Mouse (Mus musculus) intestine, embryonic 14.5 days (tissue): Measurements from ENCODE around the gene Nol9. TPM values are rescaled to one million over a fixed set of nuclear protein-coding genes. Genes with fewer than 3 reads are reported as not detected.

Experiments used
- ATAC-seq: fragments of 200-750 bp; cut with Nextera tagmentation; replicated peaks from 2 replicates; pipeline ENCODE4 v1.8.0; 2017; ENCODE audit warnings: low read depth, moderate number of reproducible peaks, moderate TSS enrichment, moderate library complexity; ENCODE audit not compliant: low FRiP score, low TSS enrichment
- DNase-seq: peaks from one replicate; pipeline ENCODE4 v3.0.0-alpha.2; 2018; ENCODE audit warnings: low spot score
- H3K27ac ChIP-seq: fragments of 300-500 bp; sonication (generic); 2 replicates; pipeline ENCODE4 v1.5.1; 2014; ENCODE audit warnings: low read depth, mild to moderate bottlenecking, control low read depth
- H3K27me3 ChIP-seq: fragments of 300-500 bp; sonication (generic); replicated peaks from 2 replicates; pipeline ENCODE4 v1.6.1; 2014; ENCODE audit warnings: low read length, control low read depth; ENCODE audit not compliant: control insufficient read depth, insufficient read depth
- H3K36me3 ChIP-seq: fragments of 300-500 bp; sonication (generic); 2 replicates; pipeline ENCODE4 v1.6.1; 2014; ENCODE audit warnings: low read length, control low read depth; ENCODE audit not compliant: control insufficient read depth, insufficient read depth
- H3K4me1 ChIP-seq: fragments of 300-500 bp; sonication (generic); replicated peaks from 2 replicates; pipeline ENCODE4 v1.6.1; 2014; ENCODE audit warnings: low read length, control low read depth, mixed read lengths; ENCODE audit not compliant: control insufficient read depth, insufficient read depth
- H3K4me2 ChIP-seq: fragments of 300-500 bp; sonication (generic); 2 replicates; pipeline ENCODE4 v1.6.1; 2014; ENCODE audit warnings: low read length
- H3K4me3 ChIP-seq: fragments of 300-500 bp; sonication (generic); 2 replicates; pipeline ENCODE4 v1.5.1; 2014; ENCODE audit warnings: low read depth, low read length, control low read depth, mixed read lengths
- H3K9ac ChIP-seq: fragments of 300-500 bp; sonication (generic); 2 replicates; pipeline ENCODE4 v1.6.1; 2014; ENCODE audit warnings: mild to moderate bottlenecking, low read length
- H3K9me3 ChIP-seq: fragments of 300-500 bp; sonication (generic); 2 replicates; pipeline ENCODE4 v1.6.1; 2016; ENCODE audit warnings: low read length, control low read depth; ENCODE audit not compliant: control insufficient read depth
- WGBS: fragments of 180-500 bp; shearing (Covaris S2); extraction: QIAGEN DNeasy Blood & Tissue Kit; methylation state at CpG from one replicate; pipeline ENCODE4 v1.1.7; 2014; 5-methylcytosine and 5-hydroxymethylcytosine counted together
- polyA plus RNA-seq: library from polyadenylated mRNA; unstranded; fragments of >200 nt; fragmentation: Nextera tagmentation; extraction: Ambion mirVana; gene quantifications from 2 replicates; pipeline ENCODE4 v1.2.1, GENCODE M21; 2014

Gene Nol9
- polyA plus RNA-seq, 1 experiment from 2014 or later = 36.0 TPM

GRCm38 (mm10) chr4:152087211-152088081 is 48.3 kb downstream of the Nol9 start:
- peak; percentile 59 for DNase-seq
- peak overlapping the region; percentile 6; the same call in 1 of the 2 replicates for H3K27ac ChIP-seq
- peak overlapping the region; percentile 65 for H3K4me2 ChIP-seq
- no peaks in the 10 kb centered on the region for H3K36me3 ChIP-seq
- H3K9ac ChIP-seq = peak overlapping the region; percentile 77
- H3K4me1 ChIP-seq = peaks cover 16% of the 10 kb centered on the region
- ATAC-seq = no peak
- no peaks in the 10 kb centered on the region for H3K9me3 ChIP-seq
- WGBS = 4% methylated on average over 12 of the region's 12 CpGs
- H3K4me3 ChIP-seq = peak overlapping the region; percentile 65
- H3K27me3 ChIP-seq = no peaks in the 10 kb centered on the region

- Histone ChIP-seq H3K4me2 (peak overlapping the region; percentile 65; the same call in 1 of the 2 replicates), H3K4me1 (peaks cover 16% of the 10 kb centered on the region), H3K9me3 (no peaks in the 10 kb centered on the region), H3K9ac (0 out of 2 replicates have a peak overlapping the region, but pooled peaks have one; percentile 10), H3K27ac (no peak overlapping the region), H3K36me3 (no peaks in the 10 kb centered on the region), H3K4me3 (peak overlapping the region; percentile 65; the same call in 1 of the 2 replicates), H3K27me3 (no peaks in the 10 kb centered on the region)
- ATAC-seq = no peak
- no peak for DNase-seq
- 58% methylated on average over 4 of the region's 4 CpGs for WGBS
Observed at GRCm38 (mm10) chr4:152088133-152088532, 49.0 kb downstream of the Nol9 start.

- H3K4me1 ChIP-seq = peaks cover 16% of the 10 kb centered on the region
- H3K4me2 ChIP-seq = 0 out of 2 replicates have a peak overlapping the region, but pooled peaks have one; percentile 65
- no peaks in the 10 kb centered on the region for H3K9me3 ChIP-seq
- H3K36me3 ChIP-seq = no peaks in the 10 kb centered on the region
- H3K27ac ChIP-seq = no peak overlapping the region
- WGBS = 51% methylated on average over 8 of the region's 8 CpGs
- no peak overlapping the region for H3K4me3 ChIP-seq
- no peak overlapping the region for H3K9ac ChIP-seq
- H3K27me3 ChIP-seq = no peaks in the 10 kb centered on the region
- no peak for DNase-seq
- ATAC-seq = no peak
Observed at GRCm38 (mm10) chr4:152088556-152089120, 49.5 kb downstream of the Nol9 start.

GRCm38 (mm10) chr4:152090191-152090590 is 51.1 kb downstream of the Nol9 start:
- Histone ChIP-seq H3K36me3 (no peaks in the 10 kb centered on the region), H3K4me3 (no peak overlapping the region), H3K27me3 (no peaks in the 10 kb centered on the region), H3K9ac (no peak overlapping the region), H3K9me3 (no peaks in the 10 kb centered on the region), H3K27ac (no peak overlapping the region), H3K4me1 (peaks cover 16% of the 10 kb centered on the region), H3K4me2 (no peak overlapping the region)
- ATAC-seq (no peak), DNase-seq (no peak)
- 85% methylated on average over 9 of the region's 9 CpGs for WGBS

- Histone ChIP-seq H3K4me2 (no peak overlapping the region), H3K27ac (no peak overlapping the region), H3K4me1 (peaks cover 7% of the 10 kb centered on the region), H3K4me3 (no peak overlapping the region), H3K9ac (no peak overlapping the region), H3K36me3 (no peaks in the 10 kb centered on the region), H3K9me3 (no peaks in the 10 kb centered on the region), H3K27me3 (no peaks in the 10 kb centered on the region)
- ATAC-seq = no peak
- WGBS = 58% methylated on average over 8 of the region's 8 CpGs
- no peak for DNase-seq
Observed at GRCm38 (mm10) chr4:152092751-152093293, 53.7 kb downstream of the Nol9 start.

- Histone ChIP-seq H3K4me2 (no peak overlapping the region), H3K9me3 (no peaks in the 10 kb centered on the region), H3K9ac (no peak overlapping the region), H3K27ac (no peak overlapping the region), H3K36me3 (no peaks in the 10 kb centered on the region), H3K4me1 (no peaks in the 10 kb centered on the region), H3K27me3 (no peaks in the 10 kb centered on the region), H3K4me3 (no peak overlapping the region)
- DNase-seq (no peak), ATAC-seq (no peak)
- 89% methylated on average over 12 of the region's 12 CpGs for WGBS
Observed at GRCm38 (mm10) chr4:152094233-152094632, 55.1 kb downstream of the Nol9 start.

- Histone ChIP-seq H3K36me3 (no peaks in the 10 kb centered on the region), H3K27ac (no peak overlapping the region), H3K9ac (no peak overlapping the region), H3K4me3 (peak overlapping the region; percentile 3; the same call in 1 of the 2 replicates), H3K4me2 (no peak overlapping the region), H3K27me3 (no peaks in the 10 kb centered on the region), H3K4me1 (no peaks in the 10 kb centered on the region), H3K9me3 (no peaks in the 10 kb centered on the region)
- ATAC-seq (no peak), DNase-seq (peak; percentile 78)
- whole genome bisulfite sequencing = 32% methylated on average over 26 of the region's 27 CpGs
Observed at GRCm38 (mm10) chr4:152095937-152096910, 57.1 kb downstream of the Nol9 start.

- ATAC-seq = no peak
- no peak overlapping the region for H3K4me2 ChIP-seq
- no peaks in the 10 kb centered on the region for H3K27me3 ChIP-seq
Observed at GRCm38 (mm10) chr4:152096927-152097326, 57.8 kb downstream of the Nol9 start.

More at GRCm38 (mm10) chr4:152096927-152097326, 57.8 kb downstream of the Nol9 start:
- no peak for DNase-seq
- no peak overlapping the region for H3K27ac ChIP-seq
- 54% methylated on average over 6 of the region's 6 CpGs for WGBS
- H3K36me3 ChIP-seq = no peaks in the 10 kb centered on the region
- no peaks in the 10 kb centered on the region for H3K4me1 ChIP-seq
- no peaks in the 10 kb centered on the region for H3K9me3 ChIP-seq
- H3K9ac ChIP-seq = no peak overlapping the region
- peak overlapping the region; percentile 3; the same call in 1 of the 2 replicates for H3K4me3 ChIP-seq
